Mouse (Mus musculus) T-helper 2 cell (primary cell): Measurements from ENCODE around the gene Dnhd1.
"Not testable (repeated sequence)": the region's sequence is repeated elsewhere in the genome, so short reads cannot be mapped to it uniquely, and the experiment has no call there.

Source experiments
- in situ Hi-C: fragments of 300-600 bp; cut with MboI, MseI; formaldehyde crosslinking; loops from one replicate; pipeline ENCODE4 v1.15.1; 2025; ENCODE audit warnings: high pct_unique_total_duplicates

Gene Dnhd1

DNA sequence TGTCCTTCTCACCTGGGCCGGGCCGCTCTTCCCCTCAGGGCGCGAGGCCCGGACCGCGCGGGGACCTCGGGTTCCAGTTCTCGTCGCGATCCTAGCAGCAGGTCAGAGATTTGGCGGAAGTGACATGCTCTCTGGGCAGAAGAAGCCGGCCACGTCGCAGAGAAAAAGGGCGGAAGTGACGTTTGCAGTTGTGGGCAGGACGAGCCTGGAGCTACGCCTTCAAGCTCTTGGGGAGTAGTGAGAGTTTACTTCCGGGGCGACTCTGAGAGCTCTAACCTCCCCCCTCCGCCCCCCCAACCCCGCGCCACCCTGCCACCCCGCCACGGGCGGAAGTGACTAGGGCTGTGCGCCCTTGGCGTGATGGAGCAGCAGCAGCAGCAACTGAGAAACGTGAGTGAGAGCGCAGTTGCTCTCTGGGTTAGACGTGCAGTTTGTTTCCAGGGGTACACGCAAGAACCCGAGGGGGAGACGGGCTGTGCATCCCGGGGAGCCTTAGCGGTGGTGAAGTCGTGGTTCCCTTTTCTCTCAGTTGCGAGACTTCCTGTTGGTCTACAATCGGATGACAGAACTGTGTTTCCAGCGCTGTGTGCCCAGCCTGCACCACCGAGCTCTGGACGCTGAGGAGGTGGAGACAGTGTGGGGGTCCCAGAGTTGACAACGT is 10.3 kb upstream of the Dnhd1 start, which contains the start of the genes Arfip2 and Gm45799:
Gene Arfip2, minus strand, starts transcription at position 184 of the 661 bp plus-strand sequence.
Gene Gm45799, plus strand, starts transcription at position 320 of the 661 bp plus-strand sequence.
- in situ Hi-C loops: no loop called here

DNA sequence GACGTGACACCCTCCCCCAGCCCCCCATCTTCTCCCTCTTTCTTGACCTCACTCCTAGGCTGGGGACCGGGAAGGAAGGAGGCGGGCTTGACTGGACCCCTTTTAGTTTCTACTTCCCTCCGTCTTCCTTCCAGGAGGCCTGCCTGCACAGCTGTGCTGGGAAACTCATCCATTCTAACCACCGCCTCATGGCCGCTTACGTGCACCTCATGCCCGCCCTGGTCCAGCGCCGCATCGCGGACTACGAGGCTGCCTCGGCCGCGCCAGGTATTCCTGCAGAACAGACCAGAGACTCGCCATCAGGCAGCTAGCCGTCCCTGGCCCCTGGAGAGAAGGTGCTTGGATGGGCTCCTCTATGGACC is 9.8 kb upstream of the Dnhd1 start:
- in situ Hi-C loops: no loop called here

DNA sequence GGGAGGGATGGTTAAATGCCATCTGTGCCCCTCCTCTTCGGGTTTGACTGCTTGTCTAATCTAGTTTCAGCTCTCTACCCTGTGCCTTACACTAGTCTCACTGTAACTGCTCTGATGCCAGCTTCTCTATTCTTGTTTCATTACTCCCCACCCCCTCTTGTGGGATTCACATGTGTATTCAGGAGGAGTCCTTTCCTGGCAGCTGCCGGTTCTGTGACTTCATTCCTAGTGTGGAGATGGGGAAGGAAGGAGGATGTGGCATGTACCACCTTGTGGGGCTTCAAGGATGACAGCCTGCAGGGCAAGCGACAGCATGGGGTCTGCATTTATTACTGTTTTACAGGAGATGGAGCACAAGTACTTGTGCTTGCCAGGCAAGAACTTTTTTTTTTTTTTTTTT is 8.7 kb upstream of the Dnhd1 start:
- in situ Hi-C loops: no loop called here

DNA sequence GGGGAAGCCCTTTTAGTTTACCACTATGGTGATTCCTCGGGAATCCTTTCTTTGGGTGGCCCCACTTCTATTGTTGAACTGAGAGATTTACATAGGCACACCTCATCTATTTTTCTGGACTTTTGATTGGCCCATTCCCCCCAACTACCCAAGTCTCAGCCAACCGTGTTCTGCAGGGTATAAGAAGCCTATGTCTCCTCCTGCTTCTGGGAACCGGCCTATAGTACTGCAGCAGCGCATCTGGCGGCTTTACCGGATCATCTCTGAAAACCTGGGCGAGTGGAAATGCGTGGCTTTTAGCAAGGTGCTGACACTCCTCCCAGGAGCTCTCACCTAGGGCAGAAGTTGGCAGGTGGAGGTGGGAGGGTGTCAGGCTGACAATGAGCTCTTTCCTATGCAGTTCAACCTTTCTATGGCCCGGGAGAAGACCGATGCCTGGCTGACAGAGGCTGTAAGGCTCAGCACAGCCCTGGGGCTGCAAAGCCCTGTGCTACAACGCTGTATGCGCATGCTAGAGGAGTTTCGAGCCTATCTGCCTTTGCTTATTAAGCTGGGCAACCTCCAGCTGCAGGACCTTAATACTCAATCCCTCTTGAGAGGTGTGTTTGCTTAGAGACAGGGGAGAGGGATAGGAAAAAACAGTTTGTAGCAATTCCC is 35.0 kb downstream of the Dnhd1 start:
- in situ Hi-C loops: no loop called here

DNA sequence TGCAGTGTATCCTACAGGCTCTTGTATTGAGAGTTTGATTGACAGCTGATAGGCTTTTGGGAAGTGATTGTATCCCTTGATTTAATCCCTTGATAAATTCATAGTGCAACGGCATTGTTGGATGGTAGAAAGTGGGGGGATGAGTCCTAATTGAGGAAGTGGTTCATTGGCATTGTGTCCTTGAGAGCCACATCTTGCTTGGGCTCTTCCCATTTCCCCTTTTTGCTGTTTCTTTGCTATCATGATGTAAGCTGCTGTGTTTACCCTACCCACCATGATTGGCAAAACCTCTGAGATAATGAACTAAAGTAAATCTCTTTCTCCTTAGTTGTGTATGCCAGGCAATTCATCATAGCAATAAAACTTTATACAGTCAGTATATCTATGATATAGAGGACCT is 40.2 kb downstream of the Dnhd1 start:
- in situ Hi-C loops: no loop called here

DNA sequence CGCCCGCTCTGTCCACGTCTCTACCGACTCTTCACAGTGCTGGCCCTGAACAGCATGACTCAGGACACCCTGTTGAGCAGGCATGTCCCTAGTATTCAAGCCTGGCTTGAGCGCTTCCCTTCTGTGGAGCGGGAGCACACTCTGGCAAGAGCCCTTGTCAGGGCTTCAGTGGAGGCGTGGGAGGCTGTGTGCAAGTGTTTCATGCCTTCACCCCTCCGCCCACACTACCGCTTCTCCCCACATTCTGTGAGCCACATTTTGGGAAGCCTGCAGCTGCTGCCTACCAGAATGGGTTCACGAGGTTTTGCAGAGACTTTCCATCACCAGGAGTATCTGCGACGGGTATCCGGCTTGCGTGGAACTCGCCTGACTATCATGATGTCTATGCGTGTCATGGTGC is 52.6 kb downstream of the Dnhd1 start:
- in situ Hi-C loops: no loop called here

DNA sequence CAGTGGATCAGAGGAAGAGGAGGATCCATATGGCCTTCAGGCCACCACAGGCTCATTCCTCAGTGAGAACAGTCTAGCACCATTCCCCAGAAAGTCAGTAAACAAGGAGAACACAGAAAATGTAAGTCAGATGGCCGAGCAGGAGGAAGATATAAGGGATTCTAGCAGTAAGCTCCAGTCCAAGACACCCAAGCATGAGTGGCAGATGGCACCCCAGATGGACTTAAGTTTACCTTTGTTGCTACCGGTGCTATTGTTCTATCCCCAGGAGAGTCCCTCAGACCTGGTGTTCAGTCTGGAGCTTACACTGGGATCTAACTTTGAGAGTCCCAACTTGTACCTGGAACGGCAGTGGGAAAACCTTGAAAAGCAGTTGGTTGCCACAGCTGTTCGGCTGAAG is 53.2 kb downstream of the Dnhd1 start:
- in situ Hi-C loops: no loop called here

DNA sequence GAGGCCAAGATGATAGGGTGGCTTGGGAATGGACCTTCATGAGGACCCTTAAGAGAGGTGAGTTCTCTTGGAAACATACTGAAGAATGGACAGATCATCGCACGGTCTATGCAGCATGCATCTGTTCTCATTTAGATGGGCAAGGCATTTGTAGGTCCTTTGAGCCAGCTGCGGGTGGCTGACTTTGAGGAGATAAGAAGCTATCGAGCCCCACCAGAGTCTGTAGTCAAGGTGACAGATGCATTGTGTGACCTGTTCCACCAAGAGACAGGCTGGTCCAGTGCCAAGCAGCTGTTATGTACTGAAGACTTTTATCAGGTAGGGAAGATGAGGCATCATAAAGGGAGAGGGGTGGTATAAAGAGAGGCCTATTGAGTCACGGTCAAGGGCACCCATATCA is 58.1 kb downstream of the Dnhd1 start:
- in situ Hi-C loops: no loop called here

DNA sequence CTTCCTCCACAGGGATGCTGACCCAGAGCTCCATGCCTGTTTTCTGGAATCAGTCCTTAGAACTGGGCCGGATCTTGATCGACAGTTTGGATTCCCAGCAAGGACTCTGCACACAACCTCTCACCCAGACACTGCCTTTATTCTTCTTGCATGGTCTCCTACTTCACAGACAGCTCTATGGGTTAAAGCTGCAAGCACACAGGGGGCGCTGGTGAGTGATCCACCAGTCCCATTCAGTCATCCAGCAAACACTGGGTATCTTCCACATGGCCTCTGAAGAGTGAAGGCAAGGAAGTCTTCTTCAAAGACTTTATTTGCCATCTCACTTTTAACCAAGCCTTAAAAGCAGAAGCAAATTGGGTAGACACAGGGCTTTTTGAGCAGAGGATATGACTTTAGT is 64.7 kb downstream of the Dnhd1 start:
- in situ Hi-C loops: no loop called here

DNA sequence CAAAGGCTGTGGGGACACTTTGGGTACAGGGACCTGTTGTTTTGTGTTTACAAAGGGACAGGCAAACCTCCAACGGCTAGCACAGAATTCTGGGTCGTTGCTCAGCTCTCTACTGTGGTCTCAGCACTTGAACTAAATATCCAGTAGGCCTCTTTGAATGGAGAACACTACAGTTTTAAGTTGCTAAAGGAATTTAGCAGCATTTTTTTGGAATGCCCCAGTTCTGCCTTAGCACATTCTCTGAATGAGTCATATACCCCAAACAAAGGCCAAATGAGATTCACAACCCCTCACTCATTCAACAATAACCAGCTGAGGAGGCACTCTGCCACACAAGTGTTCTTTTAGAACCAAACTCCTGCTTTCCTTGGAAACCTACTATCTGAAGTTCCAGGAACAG is 71.3 kb downstream of the Dnhd1 start:
- in situ Hi-C loops: no loop called here

DNA sequence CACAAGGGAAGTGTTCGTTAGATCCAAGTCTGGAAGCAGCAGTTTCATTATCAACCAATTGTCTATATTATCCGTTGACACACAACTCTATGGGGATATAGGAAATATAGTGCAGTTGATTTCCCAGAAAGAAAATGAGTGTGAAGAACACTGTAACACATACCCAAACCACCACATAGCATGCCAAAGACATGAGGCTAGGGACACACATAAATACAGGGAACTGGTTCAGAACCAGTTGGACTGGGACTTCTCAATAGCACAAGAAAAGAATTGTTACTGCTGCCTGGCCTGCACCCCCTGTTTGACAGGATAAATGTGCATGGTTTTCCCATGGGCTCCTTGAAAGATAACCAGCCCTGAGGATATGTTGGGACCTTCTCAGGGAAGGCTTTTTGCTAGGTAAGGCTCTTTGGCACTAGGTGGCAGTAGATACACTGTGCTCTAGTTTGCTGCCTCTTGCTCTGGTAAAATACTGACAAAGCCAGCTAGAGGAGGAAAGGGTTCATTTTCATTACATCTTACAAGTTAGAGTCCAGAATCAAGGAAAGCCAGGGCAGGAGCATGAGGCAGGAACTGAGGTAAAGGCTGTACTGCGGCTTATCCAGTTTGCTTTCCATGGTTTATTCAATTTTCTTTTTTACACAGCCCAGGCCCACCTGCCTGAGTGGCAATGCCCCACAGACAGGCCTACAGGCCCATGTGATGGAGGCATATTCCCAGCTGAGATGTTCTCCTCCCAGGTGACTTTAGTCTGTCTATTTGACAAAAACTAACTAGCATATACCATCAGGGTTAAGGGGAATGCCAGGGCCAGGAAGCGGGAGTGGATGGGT is 75.7 kb downstream of the Dnhd1 start:
- in situ Hi-C loops: loop anchor here (5.0 kb wide), 1 partner anchor 74 kb away; the partner anchor contains the start of gene Dnhd1

DNA sequence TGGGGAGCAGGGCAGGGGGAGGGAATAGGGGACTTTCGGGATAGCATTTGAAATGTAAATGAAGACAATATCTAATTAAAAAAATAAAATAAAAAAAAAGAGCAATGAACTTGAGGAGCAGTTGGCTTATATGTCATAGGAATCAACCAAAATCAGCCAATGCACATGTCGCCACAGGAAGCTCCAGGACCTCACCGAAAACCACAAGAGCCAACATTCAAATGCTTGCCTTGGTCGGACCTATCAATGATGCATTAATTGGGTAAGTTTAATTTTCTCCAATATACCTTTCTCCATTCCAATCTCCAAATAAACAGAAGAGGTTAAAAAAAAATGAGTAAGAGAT is 76.3 kb downstream of the Dnhd1 start:
- in situ Hi-C loops: loop anchor here (5.0 kb wide), 1 partner anchor 75 kb away; the partner anchor contains the start of gene Dnhd1

DNA sequence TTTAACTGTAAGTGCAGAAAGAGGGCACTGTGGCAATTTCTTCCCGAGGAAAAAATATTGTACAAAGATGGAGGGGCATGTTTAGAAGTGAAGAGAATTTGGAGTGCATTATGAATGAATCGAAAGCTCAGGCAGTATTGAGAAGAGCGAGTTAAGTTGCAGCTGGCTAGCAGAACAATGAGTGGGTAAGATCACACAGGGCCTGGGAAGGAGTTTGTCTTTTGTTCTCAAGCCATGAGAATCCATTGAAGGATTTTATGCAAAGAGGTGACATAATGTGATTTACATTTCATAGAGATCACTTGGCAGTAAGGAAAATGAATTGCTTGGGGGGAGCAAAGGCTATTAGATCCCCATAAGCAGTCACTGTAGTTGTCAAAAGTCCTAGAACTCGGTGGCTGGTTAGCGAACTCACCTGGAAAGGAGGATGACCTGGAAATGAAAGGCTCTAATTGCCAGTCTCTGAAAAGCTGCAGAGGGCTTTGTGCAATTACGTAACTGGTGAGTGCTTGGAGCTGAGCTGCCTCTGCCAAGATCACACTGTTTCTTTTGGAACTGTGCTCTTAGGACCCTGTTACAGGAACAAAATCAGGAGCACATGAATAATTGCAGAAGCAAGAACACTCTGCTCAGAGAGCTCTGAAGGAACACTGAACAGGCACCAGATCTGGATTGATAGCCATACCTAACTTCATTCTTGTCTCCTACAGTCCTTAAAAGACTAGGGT is 78.2 kb downstream of the Dnhd1 start:
- in situ Hi-C loops: loop anchor here (5.0 kb wide), 1 partner anchor 77 kb away; the partner anchor contains the start of gene Dnhd1

DNA sequence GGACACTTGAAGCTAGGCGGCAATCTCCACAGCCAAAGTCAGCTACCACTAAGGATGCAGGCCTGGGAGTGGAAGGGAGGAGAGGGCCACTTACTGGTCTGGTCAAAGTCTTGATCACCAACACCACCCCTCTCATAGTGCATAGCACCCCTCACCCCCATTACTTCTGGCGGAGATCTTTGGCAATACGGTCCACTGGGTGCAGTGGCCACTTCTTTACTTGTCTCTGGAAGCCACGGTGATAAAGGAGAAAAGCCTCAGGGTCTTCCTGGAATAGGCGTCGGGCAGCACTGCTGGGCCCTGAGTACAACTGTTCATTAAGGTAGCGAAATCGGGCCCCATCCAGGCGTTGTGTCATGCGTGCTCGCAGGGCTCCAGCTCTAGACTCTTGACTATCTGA is 83.2 kb downstream of the Dnhd1 start:
- in situ Hi-C loops: loop anchor here (5.0 kb wide), 1 partner anchor 73 kb away; no protein-coding TSS in a partner anchor

DNA sequence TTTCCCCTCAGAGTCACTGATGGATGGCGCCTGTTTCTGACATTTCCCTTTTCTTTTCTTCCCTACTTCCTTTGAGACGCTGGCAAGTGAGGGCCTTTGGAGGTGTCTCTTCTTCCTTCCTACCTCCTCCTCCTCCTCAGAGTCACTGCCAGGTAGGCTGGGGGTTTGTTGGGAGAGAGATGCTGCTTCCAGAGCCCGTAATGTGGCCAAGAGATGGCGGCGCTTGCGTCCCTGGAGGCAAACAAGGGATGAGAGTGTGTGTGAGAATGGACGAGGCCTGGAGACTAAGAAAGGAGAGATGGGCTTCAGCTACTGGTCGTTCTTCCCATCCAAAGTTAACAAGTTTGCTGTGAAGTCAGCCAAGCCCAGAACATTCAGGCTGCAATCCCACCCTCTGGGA is 84.2 kb downstream of the Dnhd1 start:
- in situ Hi-C loops: loop anchor here (5.0 kb wide), 1 partner anchor 72 kb away; no protein-coding TSS in a partner anchor

DNA sequence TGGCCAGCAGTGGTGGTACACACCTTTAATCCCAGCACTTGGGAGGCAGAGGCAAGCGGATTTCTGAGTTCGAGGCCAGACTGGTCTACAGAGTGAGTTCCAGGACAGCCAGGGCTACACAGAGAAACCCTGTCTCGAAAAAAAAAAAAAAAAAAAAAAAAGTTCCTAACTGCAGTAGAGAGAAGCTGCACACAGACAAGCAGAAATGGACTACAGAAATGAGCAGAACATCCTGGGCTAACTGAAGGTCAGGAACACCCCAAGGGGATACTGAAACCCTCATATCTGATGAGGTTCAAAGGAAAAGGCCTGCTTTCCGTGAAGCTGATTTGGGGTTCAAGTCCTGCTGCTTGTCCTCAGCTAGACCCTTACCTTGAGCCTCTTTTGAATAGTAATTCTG is 84.8 kb downstream of the Dnhd1 start:
- in situ Hi-C loops: not testable (repeated sequence)

DNA sequence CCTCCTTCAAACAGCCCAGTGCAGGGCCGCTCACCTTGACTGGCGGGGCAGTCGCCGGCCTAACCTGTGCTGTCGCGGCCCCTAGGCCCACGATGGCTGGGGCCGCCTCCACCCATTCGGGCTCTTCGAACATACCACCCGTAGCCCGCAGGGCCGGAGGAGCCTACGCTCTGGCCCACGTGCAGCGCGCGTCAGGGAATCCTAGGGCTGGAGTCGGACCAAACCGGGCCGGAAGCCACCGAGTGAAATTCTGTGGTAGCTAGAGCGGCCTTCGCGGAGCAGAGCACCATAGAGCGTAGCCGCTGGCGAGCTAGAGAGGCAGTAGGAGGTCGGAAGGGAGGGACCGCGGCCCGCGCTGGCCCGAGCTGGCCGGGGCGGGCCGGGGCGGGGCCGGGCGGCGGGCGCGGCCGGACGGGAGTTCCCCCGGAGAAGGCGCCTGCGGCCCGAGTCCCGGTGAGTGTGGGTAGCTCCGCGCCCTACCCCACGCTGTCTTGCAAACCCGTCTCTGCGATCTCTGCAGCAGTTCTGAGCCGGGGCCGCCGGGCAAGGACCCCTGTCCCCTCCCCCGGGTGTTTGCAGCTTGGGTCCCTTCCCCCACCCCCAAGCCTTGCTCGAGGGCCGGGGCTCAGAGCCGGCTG is 85.8 kb downstream of the Dnhd1 start, which contains the start of gene Ilk:
Gene Ilk, plus strand, starts transcription at position 329 of the 638 bp plus-strand sequence.
- in situ Hi-C loops: no loop called here

DNA sequence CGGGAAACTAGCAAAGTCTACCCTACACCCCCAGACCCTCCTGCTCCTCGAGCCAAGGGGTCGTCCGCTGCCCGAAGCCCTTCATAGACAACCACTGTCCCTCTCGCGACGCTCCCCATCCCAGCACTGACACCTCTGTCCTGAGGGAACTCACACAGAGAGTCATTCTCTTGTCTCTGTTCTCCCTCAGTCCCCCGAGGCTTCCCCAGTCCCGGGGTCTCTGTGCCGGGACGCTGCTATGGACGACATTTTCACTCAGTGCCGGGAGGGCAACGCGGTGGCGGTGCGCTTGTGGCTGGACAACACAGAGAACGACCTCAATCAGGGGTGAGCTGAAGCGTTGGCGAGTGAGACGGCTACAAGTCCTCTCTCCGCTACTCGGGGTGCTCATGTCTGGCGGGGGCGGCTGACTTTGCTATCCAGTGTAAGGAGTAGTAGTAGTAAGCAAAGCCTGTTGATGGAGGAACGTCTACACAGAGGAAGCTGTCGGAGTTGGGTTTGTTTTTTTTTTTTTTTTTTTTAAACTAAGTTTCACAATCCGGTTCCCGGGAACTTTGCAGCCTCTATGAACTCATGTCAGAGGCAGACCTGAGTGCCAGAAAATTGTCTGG is 86.4 kb downstream of the Dnhd1 start, which contains the start of gene Rrp8:
Gene Rrp8, minus strand, starts transcription at position 475 of the 611 bp plus-strand sequence.
- in situ Hi-C loops: no loop called here

DNA sequence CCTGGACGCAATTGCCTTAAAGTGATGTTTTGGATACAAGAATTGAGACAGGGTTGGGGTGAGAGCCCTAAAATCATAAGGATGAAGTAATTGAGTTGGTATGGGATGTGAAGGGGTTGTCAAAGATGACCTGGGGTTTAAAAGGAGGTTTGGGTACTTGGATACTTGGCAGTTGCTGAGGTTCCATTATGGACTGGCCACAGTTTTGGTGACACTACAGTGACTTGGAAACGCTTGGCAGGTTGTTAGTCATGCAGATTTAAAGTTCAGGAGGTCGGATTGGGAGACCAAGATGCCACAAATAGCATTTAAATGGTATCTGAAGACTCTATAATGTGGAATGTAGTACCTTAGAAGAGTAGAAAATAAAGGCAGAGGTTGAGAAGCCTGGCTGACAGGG is 87.0 kb downstream of the Dnhd1 start:
- in situ Hi-C loops: no loop called here

DNA sequence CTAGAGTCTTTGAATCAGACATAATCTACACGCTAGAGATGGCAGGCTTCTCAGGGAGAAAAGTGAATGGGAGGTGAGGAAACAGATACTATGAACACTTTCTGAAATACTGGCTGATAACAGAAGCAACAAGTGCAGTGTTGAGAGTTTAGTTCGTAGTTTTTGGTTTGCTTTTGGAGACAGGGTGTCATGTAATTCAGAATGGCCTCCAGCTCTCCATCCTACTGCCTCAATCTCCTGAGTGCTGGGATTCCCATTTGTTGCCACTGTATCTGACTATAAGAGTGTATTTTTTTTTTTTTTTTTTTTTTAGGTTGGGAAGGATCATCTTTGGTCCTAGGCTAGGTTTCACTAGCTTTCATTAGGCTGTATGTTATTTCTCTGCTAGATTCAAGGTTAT is 87.7 kb downstream of the Dnhd1 start:
- in situ Hi-C loops: no loop called here

DNA sequence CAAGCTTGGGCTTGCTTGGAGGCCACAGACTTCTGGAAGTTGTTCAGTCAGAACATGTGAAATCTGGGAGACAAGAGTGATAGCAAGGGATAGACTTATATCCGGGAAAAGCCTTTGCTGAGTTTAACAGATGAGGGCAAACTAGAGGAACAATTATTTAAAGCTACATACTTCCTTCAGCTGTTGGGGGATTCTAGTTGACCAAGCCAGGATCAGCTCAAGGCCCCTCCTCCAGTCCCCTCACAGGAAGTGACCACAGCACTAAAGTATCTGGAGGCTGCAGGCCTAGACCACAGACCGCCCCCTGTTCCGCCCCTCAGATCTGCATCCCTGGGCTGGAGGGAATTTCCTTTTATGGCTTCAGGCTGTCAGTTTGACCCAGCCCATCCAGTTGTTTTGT is 88.3 kb downstream of the Dnhd1 start:
- in situ Hi-C loops: no loop called here
